Mouse (Mus musculus) hindlimb bud, embryonic 11.5 days (tissue): ENCODE results near the gene Filip1l.

Experiments
- DNase-seq: peaks from one replicate; pipeline ENCODE4 v3.0.0-alpha.2; 2012; ENCODE audit warnings: low read depth, low spot score; ENCODE audit errors: extremely low spot score

Gene Filip1l

GRCm38 (mm10) chr16:57352751-57353150 is at the start of gene Filip1l:
Gene Filip1l, plus strand, starts transcription at chr16:57353093.
- no peak for DNase-seq

- DNase-seq, result no peak
Measured at GRCm38 (mm10) chr16:57303716-57304115, 49.2 kb upstream of the Filip1l start.

DNA sequence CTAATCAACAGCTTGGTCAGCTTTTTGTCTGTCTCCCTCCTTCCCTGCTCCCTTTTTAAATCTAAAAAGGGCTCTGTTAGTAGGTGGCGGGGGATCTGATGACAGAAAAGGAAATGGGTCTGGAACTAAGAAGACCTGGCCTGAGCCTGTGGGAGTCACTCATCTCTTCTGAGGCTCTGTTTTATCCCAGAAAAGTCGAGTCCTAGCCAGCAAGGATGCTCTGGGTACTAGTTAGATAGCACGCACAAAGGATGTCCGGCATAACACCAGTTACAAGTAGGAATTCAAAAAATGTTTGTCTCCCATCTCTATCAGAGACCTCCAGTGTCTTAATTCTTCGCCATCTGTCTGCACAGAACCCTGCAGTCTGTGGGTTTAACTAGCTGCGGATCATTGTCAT is 47.4 kb upstream of the Filip1l start:
- DNase-seq, result no peak

- DNase-seq, result no peak
Measured at GRCm38 (mm10) chr16:57312130-57312529, 40.8 kb upstream of the Filip1l start.

DNA sequence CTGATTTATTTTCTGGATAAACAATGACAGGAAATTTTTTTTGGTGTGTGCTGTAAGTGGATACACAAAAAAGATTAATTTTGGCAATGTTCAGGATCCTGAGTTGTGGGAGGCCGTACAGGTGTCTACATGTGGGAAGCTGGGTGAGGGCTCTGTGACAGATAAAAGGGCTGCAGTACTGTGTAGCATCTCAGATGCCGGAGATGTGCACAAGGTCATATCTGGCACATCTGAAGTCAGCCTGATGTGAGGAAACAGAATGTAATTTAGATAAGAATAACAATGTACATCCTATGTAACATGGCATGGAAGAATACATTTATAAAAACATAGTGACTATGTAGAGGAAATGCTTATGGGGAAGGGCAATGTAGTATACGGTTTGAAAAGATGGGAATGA is 39.4 kb upstream of the Filip1l start:
- no peak for DNase-seq

- DNase-seq, result no peak
Measured at GRCm38 (mm10) chr16:57314236-57314635, 38.7 kb upstream of the Filip1l start.

DNA sequence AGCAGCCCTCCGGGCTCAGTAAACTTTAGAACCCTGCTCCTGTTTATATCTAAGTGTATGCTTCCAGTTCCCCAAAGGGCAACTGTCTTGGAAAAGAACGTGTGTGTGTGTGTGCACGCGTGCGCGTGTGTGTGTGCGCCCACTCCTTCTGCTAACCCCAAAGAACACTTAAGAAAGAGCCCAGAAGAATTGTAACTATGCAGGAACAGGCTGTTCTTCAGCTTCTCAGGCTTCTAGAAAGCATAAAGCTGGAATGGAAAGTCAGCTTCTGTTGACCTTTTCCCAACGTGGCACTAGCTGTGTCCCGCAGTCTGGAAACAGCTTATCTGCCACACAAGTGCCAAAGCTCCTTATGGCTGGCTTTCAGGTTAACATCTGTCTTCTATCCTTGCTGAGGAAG is 37.9 kb upstream of the Filip1l start:
- no peak for DNase-seq

DNA sequence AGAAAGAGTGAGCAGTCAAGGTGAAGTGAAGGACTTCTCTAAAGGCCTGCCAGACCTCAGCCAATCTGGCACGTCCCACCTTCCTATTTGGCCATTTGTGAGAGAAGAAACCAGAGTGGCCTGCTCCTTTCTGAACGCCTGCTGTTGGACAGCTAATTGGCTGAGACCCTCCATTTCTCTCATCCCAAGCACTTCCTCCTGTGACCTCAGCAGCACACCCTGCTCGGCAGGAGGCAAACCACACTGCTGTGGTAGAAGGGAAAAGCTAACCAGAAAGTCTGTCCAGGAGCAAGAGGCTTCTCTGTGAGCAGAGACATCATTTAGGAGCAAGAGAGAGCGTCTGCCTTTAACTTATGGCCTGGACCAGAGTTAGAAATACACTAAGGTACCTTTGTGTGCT is 35.8 kb upstream of the Filip1l start:
- DNase-seq, result no peak

DNA sequence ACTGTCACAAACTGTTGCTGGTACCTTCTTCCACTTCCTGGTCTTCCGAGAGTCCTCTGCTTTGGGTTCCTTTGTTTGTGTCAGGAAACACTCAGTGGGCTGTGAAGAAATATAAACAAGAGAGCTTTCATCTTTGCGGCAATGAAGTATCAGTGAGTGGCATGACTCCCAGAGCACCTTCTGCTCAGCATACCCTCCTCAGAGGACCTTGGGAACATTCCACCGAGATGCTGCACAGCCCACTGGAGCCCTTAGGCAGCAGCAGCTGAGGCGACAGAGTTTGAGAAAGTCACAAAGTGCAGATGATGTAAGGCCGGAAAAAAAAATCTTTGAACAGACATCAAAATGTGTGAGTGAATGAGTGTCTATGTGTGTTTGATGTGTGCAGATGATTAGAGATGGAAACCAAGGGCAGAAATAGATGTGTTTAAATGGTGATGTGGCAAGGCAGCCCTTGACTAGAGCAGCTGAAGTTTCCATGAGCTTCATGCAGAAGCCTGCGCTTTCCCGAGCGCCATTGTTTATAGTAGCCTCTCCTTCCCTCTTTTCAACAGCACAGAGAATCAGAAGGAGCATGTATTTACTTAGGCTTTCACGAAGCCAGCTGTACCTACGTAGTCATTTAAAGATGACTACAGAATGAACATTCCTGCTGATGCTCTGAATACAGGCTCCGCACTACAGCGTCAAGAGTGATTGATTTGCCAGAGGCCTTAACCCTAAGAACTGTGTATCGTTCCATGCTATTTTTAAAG is 34.8 kb upstream of the Filip1l start:
- DNase-seq, result no peak

DNA sequence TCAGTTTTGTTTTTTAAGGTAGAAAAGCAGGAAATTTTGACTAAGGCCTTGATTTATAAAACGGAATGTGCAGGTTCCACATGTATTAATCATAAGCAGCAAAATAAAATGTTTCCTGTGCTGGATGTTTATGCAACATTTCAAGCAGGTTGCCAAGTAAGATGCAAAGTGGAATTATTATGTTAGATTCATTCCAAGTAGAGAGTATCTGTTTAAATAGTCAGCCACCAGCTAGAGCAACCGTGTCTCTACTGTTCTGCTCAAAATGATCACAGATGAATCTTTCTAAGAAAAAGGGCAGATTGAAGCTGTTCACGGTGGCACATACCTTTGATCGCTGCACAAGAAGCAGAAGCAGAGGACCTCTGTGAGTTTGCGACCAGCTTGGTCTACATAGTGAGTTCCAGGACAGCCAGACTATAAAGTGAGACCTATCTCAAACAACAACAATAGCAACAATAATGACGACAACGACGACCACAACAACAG is 34.2 kb upstream of the Filip1l start:
- DNase-seq, result no peak

- DNase-seq, result no peak
Measured at GRCm38 (mm10) chr16:57319284-57320124, 33.4 kb upstream of the Filip1l start.

- no peak for DNase-seq
Measured at GRCm38 (mm10) chr16:57326996-57327395, 25.9 kb upstream of the Filip1l start.

DNA sequence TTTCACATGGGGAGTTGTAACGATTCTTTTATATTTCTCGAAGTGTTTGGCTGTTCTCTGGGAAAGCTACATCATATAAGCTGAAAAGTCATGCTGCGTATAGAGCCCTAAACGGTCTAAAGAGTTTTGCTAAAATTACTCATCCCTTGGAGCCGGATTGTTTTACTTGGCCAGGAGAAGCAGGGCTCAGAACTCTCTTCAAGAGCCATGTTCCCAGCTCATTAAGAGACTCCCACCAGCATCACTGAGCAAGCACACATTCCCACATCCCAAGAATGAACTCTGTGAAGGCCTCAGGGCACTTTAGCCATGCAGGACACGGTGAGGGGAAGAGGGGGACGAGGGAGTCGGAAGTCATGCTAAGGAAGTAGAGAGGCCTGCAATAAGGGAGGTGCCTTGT is 23.9 kb upstream of the Filip1l start:
- no peak for DNase-seq

GRCm38 (mm10) chr16:57330111-57330510 is 22.8 kb upstream of the Filip1l start:
- DNase-seq, result no peak

DNA sequence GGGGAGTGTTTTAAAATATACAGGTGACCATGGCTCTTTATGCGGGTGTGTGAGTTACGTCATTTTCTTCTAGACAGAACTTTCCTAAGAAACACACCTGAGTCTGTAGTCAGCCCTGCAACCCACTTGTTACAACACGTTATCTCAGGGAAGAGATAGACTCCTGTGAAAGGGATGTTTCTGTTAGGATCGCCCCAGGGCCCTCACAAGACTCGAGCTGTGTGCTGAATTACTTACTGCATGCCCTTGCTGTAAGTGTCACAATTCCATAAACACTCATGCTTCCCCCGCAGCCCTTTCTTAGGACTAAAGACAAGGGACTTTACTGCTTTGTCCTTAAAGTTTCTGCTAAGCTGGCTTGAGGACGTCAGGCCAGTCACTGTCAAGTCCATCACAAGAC is 20.6 kb upstream of the Filip1l start:
- no peak for DNase-seq

DNA sequence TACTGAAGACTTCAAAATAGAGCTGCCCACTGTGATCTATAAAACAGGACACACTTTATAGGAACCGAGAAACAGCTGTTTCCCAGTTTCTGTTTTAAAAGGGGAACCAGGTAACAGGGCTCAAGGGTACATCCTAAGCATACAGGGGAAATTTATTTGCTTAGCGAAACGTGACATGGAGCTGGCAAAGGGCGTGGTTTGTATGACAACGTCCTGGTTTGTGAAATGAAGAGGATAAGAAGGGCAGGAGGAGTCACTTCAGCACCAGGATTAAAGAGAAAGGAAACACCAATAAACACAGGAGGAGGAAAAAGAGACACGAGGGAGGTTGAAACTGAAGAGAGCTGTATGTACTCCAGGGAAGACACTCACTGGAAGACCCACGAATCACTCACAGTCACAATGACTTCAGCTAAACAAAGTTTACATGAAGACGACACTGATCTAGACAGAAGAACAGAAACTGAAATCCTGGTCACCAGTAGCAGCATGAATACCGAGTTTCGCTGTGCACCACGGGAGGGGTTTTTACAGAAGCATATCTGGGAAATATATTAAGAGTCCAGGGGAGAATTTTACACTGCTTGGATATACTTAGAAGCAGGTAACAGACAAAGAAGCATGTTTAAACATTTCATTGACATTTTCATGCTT is 16.0 kb upstream of the Filip1l start:
- DNase-seq, result no peak

GRCm38 (mm10) chr16:57339765-57340612 is 12.9 kb upstream of the Filip1l start:
- DNase-seq, result no peak

- DNase-seq, result no peak
Measured at GRCm38 (mm10) chr16:57340613-57340898, 12.3 kb upstream of the Filip1l start.

DNA sequence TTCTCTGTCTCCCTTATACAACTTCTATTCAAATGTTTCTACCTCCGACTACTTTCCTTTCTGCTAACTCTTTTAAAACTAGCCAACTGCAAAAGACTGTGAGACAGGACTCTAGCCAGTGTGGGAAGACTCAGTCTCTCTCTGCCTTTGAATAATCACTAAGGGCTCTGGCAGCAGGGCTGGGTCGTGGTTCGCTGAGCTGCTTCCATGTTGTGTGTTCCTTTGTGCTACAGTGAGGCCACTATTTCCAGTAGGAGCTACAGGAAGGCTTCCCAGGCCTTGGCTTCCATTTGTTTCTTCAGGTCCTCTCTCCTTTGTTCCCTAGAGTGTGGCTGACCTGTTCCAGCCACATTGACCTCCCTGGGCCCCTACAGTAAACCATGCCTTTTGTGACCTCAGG is 6.6 kb upstream of the Filip1l start:
- no peak for DNase-seq

GRCm38 (mm10) chr16:57349039-57349438 is 3.9 kb upstream of the Filip1l start:
- no peak for DNase-seq

DNA sequence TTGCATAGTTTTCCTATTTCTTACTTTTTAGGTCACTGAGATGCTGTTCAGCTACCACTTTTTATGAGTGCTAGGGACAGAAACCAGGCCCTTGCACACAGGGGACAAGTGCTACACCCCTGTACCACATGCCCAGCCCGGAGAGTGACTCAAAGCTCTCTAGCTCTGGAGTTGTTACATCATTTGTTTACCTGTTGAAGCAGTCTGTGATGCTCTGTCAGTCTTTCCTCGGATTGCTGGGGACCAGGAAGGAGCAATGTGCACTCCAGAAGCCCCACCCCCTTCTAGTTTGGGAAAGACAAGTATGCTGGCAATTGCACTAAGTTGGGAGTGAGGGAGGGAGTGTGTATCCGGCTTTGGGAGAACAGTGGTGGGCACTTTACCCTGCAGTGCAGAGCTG is 3.2 kb upstream of the Filip1l start:
- DNase-seq, result no peak
